Mouse (Mus musculus): ENCODE results near the gene Gm10974.

Gene Gm10974

GRCm38 (mm10) chr7:66365904-66366303, at the start of gene Gm10974:
Gene Gm10974, plus strand, starts transcription at chr7:66365905.
- no peak for DNase-seq (ENCODE audit: low read depth, low spot score)

GRCm38 (mm10) chr7:66318147-66318546, 47.6 kb upstream of the Gm10974 start:
- DNase-seq (ENCODE audit: low read depth, low spot score), result no peak

- no peak for DNase-seq (ENCODE audit: low read depth, low spot score)
Observed at GRCm38 (mm10) chr7:66320996-66321395, 44.7 kb upstream of the Gm10974 start.

GRCm38 (mm10) chr7:66323252-66324015, 42.3 kb upstream of the Gm10974 start:
- DNase-seq (ENCODE audit: low read depth, low spot score), result no peak

- DNase-seq (ENCODE audit: low read depth, low spot score), result no peak
Observed at GRCm38 (mm10) chr7:66325419-66326053, 40.2 kb upstream of the Gm10974 start.

DNA sequence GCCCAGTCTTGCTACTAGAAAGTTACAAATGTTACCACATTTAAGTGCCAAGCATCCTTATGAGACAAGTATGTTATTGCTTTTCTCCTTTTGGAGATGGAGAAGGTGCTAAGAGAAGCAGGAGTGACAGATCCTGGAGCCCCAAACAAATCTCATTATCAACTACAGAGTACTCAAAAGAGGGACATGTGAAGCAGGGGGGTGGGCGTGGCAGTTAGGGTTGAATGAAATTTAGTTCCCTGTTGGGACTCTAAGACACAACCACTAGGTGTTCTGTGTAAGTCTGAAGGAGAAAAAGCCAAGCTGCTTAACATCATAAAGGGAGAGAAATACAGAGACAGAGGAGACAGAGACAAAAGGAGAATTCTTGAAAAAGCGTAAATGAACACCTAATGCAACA, 38.2 kb upstream of the Gm10974 start:
- peak; percentile 28 for DNase-seq (ENCODE audit: low read depth, low spot score)

DNA sequence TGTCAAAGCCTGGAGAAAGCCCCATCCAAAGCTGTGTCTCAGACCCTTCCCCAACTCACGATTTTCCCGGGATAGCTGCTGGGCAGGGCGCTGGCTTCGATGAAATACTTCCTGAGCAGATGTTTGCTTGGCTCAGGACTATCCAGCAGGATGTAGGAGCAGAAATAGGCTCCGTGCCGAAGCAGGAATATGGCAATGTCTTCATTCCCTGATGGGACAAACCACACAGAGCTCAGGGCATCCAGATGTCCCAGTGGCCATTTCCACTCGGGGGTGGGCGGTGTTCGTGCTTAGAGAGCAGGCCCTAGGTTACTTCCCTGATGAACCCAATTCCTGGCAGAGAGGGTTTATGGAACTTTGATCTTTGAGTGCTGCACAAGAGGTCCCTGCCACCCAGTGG, 35.1 kb upstream of the Gm10974 start:
- no peak for DNase-seq (ENCODE audit: low read depth, low spot score)

- DNase-seq (ENCODE audit: low read depth, low spot score), result no peak
Observed at GRCm38 (mm10) chr7:66332340-66332739, 33.4 kb upstream of the Gm10974 start.

DNA sequence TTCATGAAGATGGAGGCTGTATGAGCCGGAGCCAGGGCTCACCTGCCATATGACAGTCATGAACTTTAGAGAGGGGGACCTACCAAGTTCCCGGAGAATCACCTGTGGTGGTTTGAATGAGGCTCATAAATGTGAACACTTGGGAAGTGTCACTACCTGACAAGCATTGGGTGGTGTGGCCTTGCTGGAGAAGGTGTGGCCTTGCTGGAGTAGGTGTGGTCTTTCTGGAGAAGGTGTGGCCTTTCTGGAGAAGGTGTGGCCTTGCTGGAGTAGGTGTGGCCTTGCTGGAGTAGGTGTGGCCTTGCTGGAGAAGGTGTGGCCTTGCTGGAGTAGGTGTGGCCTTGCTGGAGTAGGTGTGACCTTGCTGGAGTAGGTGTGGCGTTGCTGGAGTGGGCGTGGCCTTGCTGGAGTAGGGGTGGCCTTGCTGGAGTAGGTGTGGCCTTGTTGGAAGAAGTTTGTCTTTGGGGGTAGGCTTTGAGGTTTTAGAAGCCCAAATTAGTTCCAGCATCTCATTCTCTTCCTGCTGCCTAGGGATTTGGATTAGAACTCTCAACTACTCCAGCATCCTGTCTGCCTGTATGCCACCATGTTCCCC, 31.7 kb upstream of the Gm10974 start:
- peak; percentile 76 for DNase-seq (ENCODE audit: low read depth, low spot score)

DNA sequence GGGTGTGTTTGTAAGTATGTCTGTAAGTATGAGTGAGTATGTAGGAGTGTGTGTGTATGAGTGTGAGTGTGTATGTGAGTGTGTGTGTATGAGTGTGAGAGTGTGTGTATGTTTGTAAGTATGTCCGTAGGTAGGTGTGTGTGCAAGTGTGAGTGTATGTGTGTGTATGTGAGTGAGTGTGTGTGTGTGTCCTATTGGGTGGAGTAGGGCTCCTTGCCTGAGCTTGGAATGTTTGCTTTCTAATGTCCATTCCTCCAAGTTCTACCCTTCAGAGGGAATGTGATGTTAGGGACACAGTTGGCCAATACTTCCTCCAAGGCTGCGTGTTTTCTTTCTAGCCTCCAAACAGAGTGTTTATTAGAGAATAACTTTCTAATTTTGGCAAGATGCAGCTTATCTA, 28.8 kb upstream of the Gm10974 start:
- no peak for DNase-seq (ENCODE audit: low read depth, low spot score)

DNA sequence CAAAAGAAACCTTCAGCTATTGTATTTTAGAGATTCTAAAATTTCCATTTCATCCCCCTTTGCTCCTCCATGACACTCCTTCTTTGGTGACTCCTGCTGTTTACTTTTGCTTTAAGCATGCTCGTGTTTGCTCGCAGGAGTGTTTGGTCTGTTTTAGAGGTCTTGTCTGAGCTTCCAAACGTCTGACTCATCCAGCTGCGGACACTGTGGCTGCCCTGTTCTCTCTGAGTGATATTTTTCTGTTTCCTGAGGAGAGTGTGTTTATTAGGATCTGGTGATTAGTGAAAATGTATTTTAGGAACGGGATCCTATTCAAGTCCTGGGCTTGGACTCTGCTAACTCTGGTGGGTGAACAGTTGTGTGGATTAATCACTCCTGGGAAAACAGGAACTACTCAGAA, 26.1 kb upstream of the Gm10974 start:
- no peak for DNase-seq (ENCODE audit: low read depth, low spot score)

DNA sequence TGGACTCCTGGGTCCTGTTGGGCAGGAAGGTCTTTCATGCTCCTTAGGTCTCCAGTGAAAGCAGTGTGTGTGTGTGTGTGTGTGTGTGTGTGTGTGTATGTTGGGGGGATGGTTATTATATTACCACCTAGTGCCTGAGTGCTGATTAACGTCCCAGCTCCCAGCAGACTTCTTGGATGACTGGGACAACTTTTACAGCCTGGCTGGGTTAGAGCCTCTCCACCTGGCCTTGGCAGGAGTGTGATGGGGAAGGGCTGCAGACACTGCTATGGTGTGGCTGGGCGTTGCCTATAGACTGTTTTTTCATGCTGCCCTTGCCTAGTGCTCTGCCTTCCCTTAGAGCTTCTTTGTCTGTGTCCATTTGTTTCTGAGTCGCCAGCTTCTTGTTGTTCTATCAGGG, 25.7 kb upstream of the Gm10974 start:
- DNase-seq (ENCODE audit: low read depth, low spot score), result no peak

DNA sequence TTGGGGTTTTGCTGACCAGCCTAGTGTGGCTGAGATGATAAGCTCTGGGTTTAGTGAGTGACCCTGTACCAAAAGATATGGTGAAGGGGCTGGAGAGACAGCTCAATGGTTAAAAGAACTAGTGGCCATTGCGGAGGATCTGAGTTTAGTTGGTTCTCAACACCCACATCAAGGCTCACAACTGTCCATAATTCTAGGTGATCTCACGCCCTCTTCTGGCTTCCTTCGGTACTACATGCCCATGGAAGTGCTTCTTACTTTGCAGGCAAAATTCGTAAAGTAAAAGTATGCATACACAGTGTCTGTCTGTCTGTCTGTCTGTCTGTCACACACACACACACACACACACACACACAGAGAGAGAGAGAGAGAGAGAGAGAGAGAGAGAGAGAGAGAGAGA, 23.4 kb upstream of the Gm10974 start:
- DNase-seq (ENCODE audit: low read depth, low spot score), result peak; percentile 70

GRCm38 (mm10) chr7:66342831-66343230, 22.9 kb upstream of the Gm10974 start:
- no peak for DNase-seq (ENCODE audit: low read depth, low spot score)

GRCm38 (mm10) chr7:66343307-66343706, 22.4 kb upstream of the Gm10974 start:
- DNase-seq (ENCODE audit: low read depth, low spot score), result no peak

- no peak for DNase-seq (ENCODE audit: low read depth, low spot score)
Observed at GRCm38 (mm10) chr7:66346959-66347663, 18.6 kb upstream of the Gm10974 start.

- no peak for DNase-seq (ENCODE audit: low read depth, low spot score)
Observed at GRCm38 (mm10) chr7:66348588-66348987, 17.1 kb upstream of the Gm10974 start.

GRCm38 (mm10) chr7:66349670-66350069, 16.0 kb upstream of the Gm10974 start:
- DNase-seq (ENCODE audit: low read depth, low spot score), result no peak

DNA sequence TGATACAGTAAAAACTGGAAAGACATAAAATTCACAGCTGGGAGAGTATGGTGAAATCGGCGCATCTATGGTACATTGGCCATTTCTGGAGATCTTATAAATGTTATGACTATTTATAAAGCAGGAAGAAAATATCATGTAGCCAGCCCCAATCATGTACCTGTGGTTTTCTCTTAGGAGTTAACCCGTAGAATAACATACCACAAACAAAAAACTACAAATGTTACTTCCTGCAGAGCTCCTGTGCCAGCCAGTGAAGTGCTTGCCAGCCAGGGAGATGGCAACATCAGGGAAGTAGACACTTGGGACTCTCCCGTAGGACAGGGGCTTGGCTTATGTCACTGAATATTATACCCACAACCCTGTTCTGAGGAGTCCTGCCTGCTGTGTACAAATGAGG, 14.6 kb upstream of the Gm10974 start:
- DNase-seq (ENCODE audit: low read depth, low spot score), result no peak

GRCm38 (mm10) chr7:66354911-66355310, 10.8 kb upstream of the Gm10974 start:
- no peak for DNase-seq (ENCODE audit: low read depth, low spot score)

- no peak for DNase-seq (ENCODE audit: low read depth, low spot score)
Observed at GRCm38 (mm10) chr7:66355791-66356522, 9.7 kb upstream of the Gm10974 start.

GRCm38 (mm10) chr7:66358461-66358860, 7.2 kb upstream of the Gm10974 start:
- DNase-seq (ENCODE audit: low read depth, low spot score), result no peak

All from ZHBTc4 (cell line).